Mouse (Mus musculus) granulocyte monocyte progenitor cell, adult 5-6 weeks (primary cell): ENCODE data around the gene Synpr. TPM values are rescaled to one million over a fixed set of nuclear protein-coding genes. Genes with fewer than 3 reads are reported as not detected.
"Not testable (repeated sequence)": the region's sequence is repeated elsewhere in the genome, so short reads cannot be mapped to it uniquely, and the experiment has no call there.

Source experiments
- ATAC-seq: replicated peaks from 2 replicates; pipeline ENCODE4 v1.8.0; 2016; ENCODE audit warnings: mild to moderate bottlenecking, moderate TSS enrichment, inconsistent platforms; ENCODE audit not compliant: poor library complexity, severe bottlenecking
- total RNA-seq, 2 experiments: library from RNA; stranded (forward) in 1 of 2; stranded (reverse) in 1 of 2; fragments of 200-712, 200-1000 nt in 1 of 2; fragments of >200 nt in 1 of 2; fragmentation: Nextera tagmentation in 1 of 2; gene quantifications; 2 replicates each; pipeline ENCODE4 v1.2.3; 2014 to 2017

The Synpr gene
- total RNA-seq (2014; fragmentation: Nextera tagmentation) (not detected in 2 replicates), total RNA-seq (2017) (not detected in 2 replicates)

- ATAC-seq = no peak
These were observed at the start of gene Synpr for GRCm38 (mm10) chr14:13284091-13284844. TSS of gene Synpr (plus strand) at chr14:13284780.

GRCm38 (mm10) chr14:13236929-13237328, 47.7 kb upstream of the Synpr start:
- ATAC-seq = 0 out of 2 replicates have a peak, but pooled peaks have one; percentile 46

- no peak for ATAC-seq
These were observed 37.1 kb upstream of the Synpr start for GRCm38 (mm10) chr14:13247431-13247830.

GRCm38 (mm10) chr14:13249361-13249760, 35.2 kb upstream of the Synpr start:
- ATAC-seq = no peak

- no peak for ATAC-seq
These were observed 32.0 kb upstream of the Synpr start for GRCm38 (mm10) chr14:13252594-13252993.

- not testable (repeated sequence) for ATAC-seq
These were observed 29.8 kb upstream of the Synpr start for GRCm38 (mm10) chr14:13254741-13255140.

GRCm38 (mm10) chr14:13262406-13262805, 22.2 kb upstream of the Synpr start:
- no peak for ATAC-seq

GRCm38 (mm10) chr14:13266331-13266730, 18.2 kb upstream of the Synpr start:
- no peak for ATAC-seq

- ATAC-seq = no peak
These were observed 17.4 kb upstream of the Synpr start for GRCm38 (mm10) chr14:13267181-13267580.

GRCm38 (mm10) chr14:13283211-13283610, 1.4 kb upstream of the Synpr start:
- ATAC-seq = no peak

GRCm38 (mm10) chr14:13284845-13285198, 242 bp downstream of the Synpr start:
- ATAC-seq = no peak

- no peak for ATAC-seq
These were observed 956 bp downstream of the Synpr start for GRCm38 (mm10) chr14:13285341-13286130.

- no peak for ATAC-seq
These were observed 9.6 kb downstream of the Synpr start for GRCm38 (mm10) chr14:13294200-13294599.

- no peak for ATAC-seq
These were observed 29.7 kb downstream of the Synpr start for GRCm38 (mm10) chr14:13314323-13314722.

GRCm38 (mm10) chr14:13328461-13328860, 43.9 kb downstream of the Synpr start:
- peak; percentile 99 for ATAC-seq

GRCm38 (mm10) chr14:13332497-13333306, 48.1 kb downstream of the Synpr start:
- no peak for ATAC-seq

GRCm38 (mm10) chr14:13333372-13333771, 48.8 kb downstream of the Synpr start:
- ATAC-seq = no peak

GRCm38 (mm10) chr14:13336162-13336561, 51.6 kb downstream of the Synpr start:
- no peak for ATAC-seq

GRCm38 (mm10) chr14:13340688-13341087, 56.1 kb downstream of the Synpr start:
- ATAC-seq = no peak

GRCm38 (mm10) chr14:13344240-13344639, 59.7 kb downstream of the Synpr start:
- no peak for ATAC-seq
